Mouse (Mus musculus): ENCODE data around the gene Cdk5rap3.

Cdk5rap3 gene

DNA sequence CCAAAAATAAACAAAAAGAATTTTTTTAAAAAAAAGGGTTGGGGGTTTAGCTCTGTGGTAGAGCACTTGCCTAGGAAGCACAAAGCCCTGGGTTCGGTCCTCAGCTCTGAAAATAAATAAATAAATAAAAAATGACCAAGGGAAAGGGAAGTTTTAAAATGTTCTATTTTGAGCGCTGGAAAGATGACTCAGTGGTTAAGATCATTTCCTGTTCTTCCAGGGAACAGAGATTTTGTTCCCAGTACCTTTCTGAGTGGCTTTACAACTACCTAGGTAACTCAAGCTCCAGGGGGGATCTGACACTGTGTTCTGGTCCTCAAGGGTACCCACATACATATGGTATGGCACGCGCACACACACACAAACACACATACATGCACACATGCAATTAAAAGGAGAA is 20.4 kb downstream of the Cdk5rap3 start:
- no peak for DNase-seq (ENCODE audit: low spot score)

DNA sequence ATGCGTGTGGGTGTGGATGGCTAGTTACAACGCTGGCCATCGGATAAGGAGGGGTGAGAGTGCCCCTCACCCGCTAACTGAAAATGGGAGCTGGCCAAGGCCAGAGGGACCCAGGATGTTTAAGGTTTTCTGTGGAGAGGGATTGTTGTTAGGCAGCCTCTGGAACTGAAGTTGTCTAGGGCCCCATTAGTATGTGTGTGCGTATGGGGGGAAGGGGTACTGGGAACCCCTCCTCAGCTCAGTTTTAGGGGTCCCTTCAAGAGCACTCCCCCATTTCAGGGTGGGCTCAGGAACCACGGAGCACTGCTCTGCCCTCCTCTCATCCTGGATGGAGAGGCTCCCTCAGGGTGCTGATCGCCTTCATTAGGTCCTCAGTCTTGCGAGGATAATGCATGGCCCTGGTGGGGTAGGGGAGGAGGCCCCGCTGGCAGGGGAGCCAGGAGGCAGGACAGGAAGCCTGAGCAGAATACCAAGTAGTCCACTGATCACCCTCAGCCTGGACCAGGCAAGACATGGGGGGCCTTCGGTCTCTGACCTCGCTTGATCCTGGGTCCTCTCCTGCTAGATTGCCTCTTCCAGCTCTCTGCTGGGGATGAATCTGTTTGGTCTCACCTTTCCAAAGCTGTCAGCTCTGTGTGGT is 23.0 kb downstream of the Cdk5rap3 start:
- no peak for DNase-seq (ENCODE audit: low spot score)

DNA sequence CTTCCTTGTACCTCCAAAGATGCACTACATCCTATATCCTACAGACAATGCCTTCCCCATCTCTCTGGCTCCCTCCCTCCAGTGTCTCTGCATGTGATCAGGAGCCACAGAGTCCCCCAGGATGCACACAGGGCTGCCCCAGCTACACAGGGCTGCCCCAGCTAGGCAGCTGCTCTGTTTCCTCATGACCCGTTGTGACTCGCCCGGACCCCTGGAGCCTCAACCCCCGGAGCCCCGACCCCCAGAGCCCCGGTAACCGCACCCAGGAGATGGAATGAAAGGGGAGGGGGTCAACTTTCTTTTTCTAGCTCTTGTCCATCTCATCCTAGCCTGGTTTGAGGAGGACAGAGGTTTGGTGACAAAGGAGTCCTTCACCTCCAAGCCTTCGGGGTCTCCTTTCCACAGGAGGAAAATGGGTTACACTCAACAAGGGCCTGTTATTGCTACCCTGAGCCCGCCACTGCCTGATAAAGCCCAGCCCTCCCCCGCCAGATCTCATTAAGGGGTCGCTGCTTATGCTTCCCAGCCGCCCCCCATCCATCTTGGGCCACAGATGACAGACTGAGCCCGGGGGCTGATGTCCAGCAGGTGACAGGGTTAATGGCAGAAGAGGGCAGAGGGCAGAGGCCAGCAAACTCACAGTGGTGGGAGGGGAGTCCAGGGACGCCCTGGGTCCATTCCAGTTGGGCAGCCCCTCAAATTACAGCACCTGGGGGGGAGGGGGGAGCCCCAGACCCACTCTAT is 24.3 kb downstream of the Cdk5rap3 start:
- DNase-seq (ENCODE audit: low spot score) = no peak

DNA sequence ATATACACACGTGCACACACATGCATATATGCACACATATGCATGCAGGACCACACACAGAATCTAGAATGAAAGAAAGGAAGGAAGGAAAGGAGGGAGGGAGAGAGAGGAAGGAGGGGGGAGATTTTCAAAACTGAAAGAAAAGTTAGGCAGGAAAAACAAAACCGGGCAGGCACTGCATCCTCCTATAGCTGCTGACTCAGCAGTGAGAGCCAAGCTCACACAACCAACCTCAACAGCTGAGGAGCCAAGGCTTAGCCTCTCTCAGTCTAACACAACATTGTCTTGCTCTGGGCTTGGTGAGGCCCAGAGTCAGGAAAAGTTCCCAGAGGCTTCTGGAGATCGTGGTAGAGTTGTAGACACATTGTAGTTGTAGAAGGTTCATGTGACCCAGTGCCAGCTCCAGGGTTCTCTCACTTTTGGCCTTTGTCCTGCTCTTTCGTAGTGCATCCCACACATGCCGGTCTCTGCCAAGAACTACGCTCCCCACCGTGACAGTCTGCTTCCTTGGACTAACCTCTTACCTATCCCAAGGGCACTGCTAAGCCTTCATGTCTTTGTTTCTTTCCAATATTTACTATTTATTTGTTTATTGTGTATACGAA is 29.3 kb downstream of the Cdk5rap3 start:
- DNase-seq (ENCODE audit: low spot score) = no peak

- no peak for DNase-seq (ENCODE audit: low spot score)
These were observed 30.4 kb downstream of the Cdk5rap3 start for GRCm38 (mm10) chr11:96885901-96886340.

DNA sequence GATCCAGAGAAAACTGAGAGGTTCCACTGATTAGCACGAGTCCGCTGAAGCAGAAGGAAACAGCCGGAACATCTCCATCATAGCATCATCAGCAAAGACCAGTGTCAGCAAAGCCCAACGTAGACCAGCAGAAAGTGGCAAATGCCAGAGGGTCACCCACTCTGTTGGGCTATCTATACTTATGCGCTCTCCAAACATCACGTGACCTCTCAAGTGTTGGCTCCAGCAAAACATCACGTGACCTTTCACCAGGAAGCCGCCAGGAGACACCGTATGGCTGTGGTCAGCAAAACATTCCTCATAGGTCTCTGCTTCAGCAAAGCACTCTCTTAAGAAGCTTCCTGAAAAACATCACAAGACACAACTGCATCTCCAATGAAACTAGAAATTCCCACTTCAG is 36.0 kb downstream of the Cdk5rap3 start:
- no peak for DNase-seq (ENCODE audit: low spot score)

DNA sequence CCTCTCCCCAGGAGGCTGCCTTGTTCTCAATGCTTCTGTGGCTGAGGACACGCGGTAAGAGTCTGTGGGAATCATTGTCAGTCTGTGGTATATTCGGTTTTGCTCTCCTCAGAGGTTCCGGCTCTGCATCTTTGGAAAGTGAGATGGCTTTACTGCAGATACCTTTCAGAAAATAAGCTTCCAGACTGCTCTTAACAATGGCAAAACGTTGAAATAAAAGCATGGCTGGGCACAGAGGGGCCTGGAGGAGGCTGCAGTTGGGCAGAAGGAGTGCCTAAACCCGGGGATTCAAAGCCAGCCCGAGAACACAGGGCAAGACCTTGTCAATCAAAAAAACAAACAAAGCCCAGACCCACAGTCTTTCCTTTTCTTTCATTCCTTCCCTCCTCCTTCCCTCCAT is 36.9 kb downstream of the Cdk5rap3 start:
- DNase-seq (ENCODE audit: low spot score) = no peak

DNA sequence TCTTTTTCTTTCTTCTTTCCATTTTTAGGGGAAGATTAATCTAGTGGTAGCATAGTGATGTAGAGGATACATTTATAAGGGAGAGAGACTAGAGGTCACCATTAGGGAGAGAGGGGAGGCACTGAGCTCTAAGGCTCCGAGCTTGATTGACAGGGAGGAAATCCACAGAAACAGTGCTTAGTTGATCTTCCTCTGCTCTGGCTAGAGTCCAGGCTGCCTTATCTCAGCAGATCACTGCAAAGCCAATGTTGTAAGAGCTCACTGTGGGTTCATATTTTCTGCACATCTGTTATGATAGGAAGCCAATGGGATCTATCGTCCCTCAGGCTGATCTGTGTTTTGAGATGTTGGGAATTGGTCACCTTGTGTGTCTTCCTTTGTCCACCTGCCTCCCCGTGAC is 37.6 kb downstream of the Cdk5rap3 start:
- no peak for DNase-seq (ENCODE audit: low spot score)

DNA sequence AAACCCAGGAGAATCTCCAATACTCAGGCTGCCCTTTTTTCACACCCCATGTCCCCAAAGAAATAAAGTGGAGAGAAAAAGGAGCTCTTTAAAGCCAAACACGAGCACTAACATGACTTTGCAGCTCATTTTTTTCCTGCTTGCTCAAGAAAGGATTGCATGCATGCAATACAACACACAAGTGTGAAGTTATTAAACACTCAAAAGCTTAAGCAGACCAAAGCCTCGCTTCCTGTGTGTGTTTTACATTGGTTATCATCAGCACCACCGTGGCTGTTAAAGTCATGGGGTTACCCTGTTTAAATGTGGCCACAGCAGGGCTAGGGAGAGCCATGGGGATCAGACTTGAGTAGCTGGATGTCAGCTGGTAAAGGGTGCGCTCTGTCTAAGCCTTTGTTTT is 39.2 kb downstream of the Cdk5rap3 start:
- no peak for DNase-seq (ENCODE audit: low spot score)

GRCm38 (mm10) chr11:96876300-96877040 is 39.8 kb downstream of the Cdk5rap3 start:
- no peak for DNase-seq (ENCODE audit: low spot score)

- DNase-seq (ENCODE audit: low spot score) = no peak
These were observed 40.6 kb downstream of the Cdk5rap3 start for GRCm38 (mm10) chr11:96875745-96876144.

GRCm38 (mm10) chr11:96875270-96875669 is 41.0 kb downstream of the Cdk5rap3 start:
- DNase-seq (ENCODE audit: low spot score) = no peak

GRCm38 (mm10) chr11:96873601-96874140 is 42.6 kb downstream of the Cdk5rap3 start:
- no peak for DNase-seq (ENCODE audit: low spot score)

- DNase-seq (ENCODE audit: low spot score) = no peak
These were observed 43.6 kb downstream of the Cdk5rap3 start for GRCm38 (mm10) chr11:96872441-96873379.

GRCm38 (mm10) chr11:96867149-96867548 is 49.1 kb downstream of the Cdk5rap3 start:
- DNase-seq (ENCODE audit: low spot score) = no peak

DNA sequence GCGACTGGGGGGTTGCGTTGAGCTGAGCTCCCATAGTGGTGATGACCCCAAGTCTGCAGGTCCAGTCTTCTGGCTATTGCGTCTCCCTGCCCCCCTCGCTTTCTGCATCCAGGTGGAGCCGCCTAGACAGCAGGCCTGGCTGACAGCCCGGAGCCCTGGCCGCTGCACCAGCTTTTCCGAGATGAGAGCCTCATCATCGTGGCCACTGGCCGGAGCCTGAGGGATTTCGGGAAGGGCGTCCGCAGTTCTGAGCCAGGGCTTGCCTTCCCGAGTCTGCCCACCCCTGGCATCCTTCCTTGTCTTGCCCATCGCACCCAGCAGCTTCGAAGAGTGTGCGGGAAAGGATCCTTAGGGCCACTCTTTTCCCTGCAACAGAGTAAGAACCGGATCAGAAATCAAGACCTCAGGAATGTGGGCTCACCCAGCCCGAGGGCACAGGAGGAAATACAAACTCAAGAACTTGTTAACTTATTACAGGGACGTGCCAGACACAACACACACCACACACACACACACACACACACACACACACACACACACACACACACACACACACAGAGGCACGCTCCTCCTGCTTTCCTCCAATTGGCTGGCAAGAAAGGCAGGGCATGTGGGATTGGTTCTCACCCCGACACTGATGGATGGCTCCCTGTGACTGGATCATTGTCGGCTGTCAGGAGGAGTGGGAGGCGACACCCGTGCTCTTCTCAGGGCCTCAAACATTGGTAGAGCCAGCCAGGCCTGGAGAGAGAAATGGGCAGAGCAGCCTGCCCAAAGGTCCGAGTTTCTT is 52.9 kb downstream of the Cdk5rap3 start:
- no peak for DNase-seq (ENCODE audit: low spot score)

- no peak for DNase-seq (ENCODE audit: low spot score)
These were observed 53.8 kb downstream of the Cdk5rap3 start for GRCm38 (mm10) chr11:96862534-96862933.

- peak; percentile 86 for DNase-seq (ENCODE audit: low spot score)
These were observed 54.4 kb downstream of the Cdk5rap3 start for GRCm38 (mm10) chr11:96861878-96862289.

DNA sequence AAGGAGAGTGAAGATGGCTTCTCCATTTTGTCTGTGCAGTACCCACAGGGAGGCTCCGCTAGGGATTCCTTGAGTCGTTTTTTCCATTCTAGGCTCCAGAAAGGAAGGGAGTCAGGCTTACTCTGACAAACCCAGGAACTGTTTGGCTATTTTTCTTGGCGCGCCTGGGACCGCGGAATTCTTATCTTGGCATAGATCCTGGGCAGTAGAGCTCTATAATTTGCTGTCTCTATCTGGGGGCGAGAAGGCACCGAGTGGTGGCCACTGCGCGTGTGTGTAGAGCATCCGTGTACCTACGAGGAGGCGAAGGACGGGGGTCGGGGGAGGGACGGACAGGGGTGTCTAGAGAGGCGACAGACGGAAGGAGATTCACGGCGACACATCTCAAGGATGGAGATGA is 54.9 kb downstream of the Cdk5rap3 start:
- no peak for DNase-seq (ENCODE audit: low spot score)

GRCm38 (mm10) chr11:96860564-96860963 is 55.7 kb downstream of the Cdk5rap3 start:
- peak; percentile 48 for DNase-seq (ENCODE audit: low spot score)

Measured in urinary bladder, postnatal 10 days (tissue).